Mouse (Mus musculus) kidney, postnatal 0 days (tissue): Measurements from ENCODE around the gene Hmgcll1. TPM values are rescaled to one million over a fixed set of nuclear protein-coding genes. Genes with fewer than 3 reads are reported as not detected.
A peak's percentile ranks its signal among the peaks of the same experiment; 100 is the strongest.

Source experiments
- ATAC-seq: fragments of 200-750 bp; cut with Nextera tagmentation; replicated peaks from 2 replicates; pipeline ENCODE4 v1.8.0; 2017; ENCODE audit warnings: low read depth, moderate number of reproducible peaks, moderate TSS enrichment, moderate library complexity; ENCODE audit not compliant: low FRiP score
- DNase-seq: peaks from one replicate; pipeline ENCODE4 v3.0.0-alpha.2; 2016; ENCODE audit warnings: low spot score
- H3K27ac ChIP-seq: fragments of 300-500 bp; sonication (generic); 2 replicates; pipeline ENCODE4 v1.5.1; 2014; ENCODE audit warnings: mild to moderate bottlenecking
- H3K27me3 ChIP-seq: fragments of 300-500 bp; sonication (generic); 2 replicates; pipeline ENCODE4 v1.6.1; 2014; ENCODE audit warnings: low read length, mixed read lengths; ENCODE audit not compliant: insufficient read depth
- H3K36me3 ChIP-seq: fragments of 300-500 bp; sonication (generic); 2 replicates; pipeline ENCODE4 v1.6.1; 2014; ENCODE audit warnings: low read length, mixed read lengths; ENCODE audit not compliant: insufficient read depth
- H3K4me1 ChIP-seq: fragments of 300-500 bp; sonication (generic); replicated peaks from 2 replicates; pipeline ENCODE4 v1.6.1; 2014; ENCODE audit warnings: antibody characterized with exemption, low read length, mixed read lengths; ENCODE audit not compliant: insufficient read depth
- H3K4me2 ChIP-seq: fragments of 300-500 bp; sonication (generic); 2 replicates; pipeline ENCODE4 v1.6.1; 2014; ENCODE audit warnings: mild to moderate bottlenecking, low read length, moderate library complexity, mixed read lengths
- H3K4me3 ChIP-seq: fragments of 300-500 bp; sonication (generic); replicated peaks from 2 replicates; pipeline ENCODE4 v1.5.1; 2014; ENCODE audit warnings: low read depth, low read length
- H3K9ac ChIP-seq: fragments of 300-500 bp; sonication (generic); 2 replicates; pipeline ENCODE4 v1.6.1; 2014; ENCODE audit warnings: low read depth, low read length
- H3K9me3 ChIP-seq: fragments of 300-500 bp; sonication (generic); replicated peaks from 2 replicates; pipeline ENCODE4 v1.6.1; 2016; ENCODE audit warnings: low read length, inconsistent platforms, mixed read lengths
- CTCF ChIP-seq: IDR thresholded peaks from 2 replicates; pipeline ENCODE4 v1.5.1; 2016; ENCODE audit warnings: antibody characterized with exemption, low read depth, mild to moderate bottlenecking, moderate library complexity
- WGBS: fragments of 180-500 bp; shearing (Covaris S2); extraction: QIAGEN DNeasy Blood & Tissue Kit; methylation state at CpG from one replicate; pipeline ENCODE4 v1.1.7; 2014; 5-methylcytosine and 5-hydroxymethylcytosine counted together
- polyA plus RNA-seq: library from polyadenylated mRNA; unstranded; fragments of >200 nt; fragmentation: Nextera tagmentation; extraction: Ambion mirVana; gene quantifications from 2 replicates; pipeline ENCODE4 v1.2.1, GENCODE M21; 2015

The Hmgcll1 gene
- polyA plus RNA-seq, 1 experiment from 2014 or later: 2.1 TPM

- H3K9me3 ChIP-seq: no peaks in the 10 kb centered on the region
- 0 out of 2 replicates have a peak, but pooled peaks cover 3% of the 10 kb centered on the region for H3K4me1 ChIP-seq
- no peak overlapping the region for H3K9ac ChIP-seq
- DNase-seq (no peak), ATAC-seq (no peak)
- H3K27ac ChIP-seq: no peak overlapping the region
- no peak overlapping the region for H3K4me2 ChIP-seq
- WGBS: 53% methylated on average over 5 of the region's 5 CpGs
- no peak overlapping the region for H3K4me3 ChIP-seq
- TF ChIP-seq CTCF: no peak; the same call in 1 of the 2 replicates
- no peaks in the 10 kb centered on the region for H3K27me3 ChIP-seq
- H3K36me3 ChIP-seq: no peaks in the 10 kb centered on the region
These were observed 8.9 kb downstream of the Hmgcll1 start for GRCm38 (mm10) chr9:76023551-76023973.

- Histone ChIP-seq H3K27ac (0 out of 2 replicates have a peak overlapping the region, but pooled peaks have one; percentile 15), H3K9me3 (no peaks in the 10 kb centered on the region), H3K4me1 (0 out of 2 replicates have a peak, but pooled peaks cover 3% of the 10 kb centered on the region), H3K27me3 (no peaks in the 10 kb centered on the region), H3K4me2 (no peak overlapping the region), H3K4me3 (no peak overlapping the region), H3K9ac (no peak overlapping the region), H3K36me3 (no peaks in the 10 kb centered on the region)
- no peak for TF ChIP-seq CTCF
- ATAC-seq (no peak), DNase-seq (peak; percentile 59)
- 34% methylated on average over 5 of the region's 5 CpGs for WGBS
These were observed 9.9 kb downstream of the Hmgcll1 start for GRCm38 (mm10) chr9:76024277-76025246.

GRCm38 (mm10) chr9:76029471-76030199 is 15.0 kb downstream of the Hmgcll1 start:
- H3K27ac ChIP-seq: no peak overlapping the region
- no peaks in the 10 kb centered on the region for H3K4me1 ChIP-seq
- TF ChIP-seq CTCF: no peak
- H3K9me3 ChIP-seq: no peaks in the 10 kb centered on the region
- H3K4me2 ChIP-seq: no peak overlapping the region
- H3K9ac ChIP-seq: no peak overlapping the region
- 79% methylated on average over 16 of the region's 16 CpGs for WGBS
- H3K36me3 ChIP-seq: no peaks in the 10 kb centered on the region
- ATAC-seq: no peak
- no peak overlapping the region for H3K4me3 ChIP-seq
- DNase-seq: no peak
- no peaks in the 10 kb centered on the region for H3K27me3 ChIP-seq

- H3K27me3 ChIP-seq: no peaks in the 10 kb centered on the region
- WGBS: 11% methylated on average over 7 of the region's 7 CpGs
- H3K4me2 ChIP-seq: no peak overlapping the region
- H3K4me1 ChIP-seq: 0 out of 2 replicates have a peak, but pooled peaks cover 5% of the 10 kb centered on the region
- no peak overlapping the region for H3K27ac ChIP-seq
- no peak overlapping the region for H3K9ac ChIP-seq
- no peak overlapping the region for H3K4me3 ChIP-seq
- no peaks in the 10 kb centered on the region for H3K9me3 ChIP-seq
- ATAC-seq (no peak), DNase-seq (peak; percentile 38)
- no peaks in the 10 kb centered on the region for H3K36me3 ChIP-seq
- no peak for TF ChIP-seq CTCF
These were observed 20.4 kb downstream of the Hmgcll1 start for GRCm38 (mm10) chr9:76035058-76035457.

GRCm38 (mm10) chr9:76038327-76039103 is 23.9 kb downstream of the Hmgcll1 start:
- no peaks in the 10 kb centered on the region for H3K27me3 ChIP-seq
- no peak overlapping the region for H3K4me2 ChIP-seq
- no peak overlapping the region for H3K4me3 ChIP-seq
- no peak for TF ChIP-seq CTCF
- no peaks in the 10 kb centered on the region for H3K36me3 ChIP-seq
- H3K27ac ChIP-seq: no peak overlapping the region
- H3K9ac ChIP-seq: no peak overlapping the region
- no peak for ATAC-seq
- no peak for DNase-seq
- 0 out of 2 replicates have a peak, but pooled peaks cover 5% of the 10 kb centered on the region for H3K4me1 ChIP-seq
- WGBS: 56% methylated on average over 9 of the region's 9 CpGs
- no peaks in the 10 kb centered on the region for H3K9me3 ChIP-seq
